Comparison of ENCODE assay signal across 9 mouse cellular contexts in genomic region chr4:99626047-99626844, GRCm38 (mm10). TPM values are rescaled to one million over a fixed set of nuclear protein-coding genes. Genes with fewer than 3 reads are reported as not detected.
DNase-seq lines count a peak whose midpoint lies in the region; ATAC-seq lines count a peak whose summit lies in the region.
"Had no signal": no experiment of that assay in that cellular context is flagged by ENCODE, and none has a peak within 500 bp of the region (broad histone marks: within the 10 kb centered on the region; RNA-seq: fewer than 3 reads in every experiment).

No protein-coding gene starts in this region.

- peaks cover 6% of the 10 kb centered on the region; the same call in 1 of the 2 replicates for H3K27me3 ChIP-seq in kidney, embryonic 15.5 days
- H3K27me3 ChIP-seq in forebrain, embryonic 14.5 days (replicated peaks; ENCODE audit: control insufficient read depth, insufficient read depth, low read length): 0 out of 2 replicates have a peak, but pooled peaks cover 8% of the 10 kb centered on the region
- H3K27me3 ChIP-seq in limb, embryonic 11.5 days (ENCODE audit: control insufficient read depth, insufficient read depth, low read length): no peaks in the 10 kb centered on the region
- peaks cover 22% of the 10 kb centered on the region for H3K27me3 ChIP-seq in neural tube, embryonic 13.5 days

- no peak for DNase-seq in kidney, adult 18-20 months
- DNase-seq in forebrain, embryonic 14.5 days (ENCODE audit: low spot score): peak; percentile 67
- peak; percentile 32 for DNase-seq in limb, embryonic 11.5 days (ENCODE audit: low spot score)
- no peak for DNase-seq in layer of hippocampus, adult 11-12 months (ENCODE audit: low spot score)
- no peak for DNase-seq in cerebellum, adult 9-11 months
- DNase-seq in thymus, postnatal 14 days: no peak

- peak overlapping the region; percentile 43 for H3K4me2 ChIP-seq in kidney, embryonic 15.5 days
- peak overlapping the region; percentile 37 for H3K4me2 ChIP-seq in forebrain, embryonic 14.5 days (ENCODE audit: low read length)
- peak overlapping the region; percentile 10; the same call in 1 of the 2 replicates for H3K4me2 ChIP-seq in limb, embryonic 11.5 days (ENCODE audit: low read depth, severe bottlenecking)
- H3K4me2 ChIP-seq in neural tube, embryonic 13.5 days: peak overlapping the region; percentile 46

- H3K9ac ChIP-seq in kidney, embryonic 15.5 days: no peak overlapping the region
- H3K9ac ChIP-seq in forebrain, embryonic 14.5 days (ENCODE audit: low read length): no peak overlapping the region
- H3K9ac ChIP-seq in limb, embryonic 11.5 days (ENCODE audit: low read length): no peak overlapping the region
- no peak overlapping the region for H3K9ac ChIP-seq in neural tube, embryonic 13.5 days

- H3K4me1 ChIP-seq in kidney, embryonic 15.5 days: peaks cover 3% of the 10 kb centered on the region; the same call in 1 of the 2 replicates
- H3K4me1 ChIP-seq in forebrain, embryonic 14.5 days (ENCODE audit: control insufficient read depth, insufficient read depth, low read length): 0 out of 2 replicates have a peak, but pooled peaks cover 3% of the 10 kb centered on the region
- no peaks in the 10 kb centered on the region for H3K4me1 ChIP-seq in limb, embryonic 11.5 days (ENCODE audit: control insufficient read depth, insufficient read depth, low read length)
- peaks cover 5% of the 10 kb centered on the region; the same call in 1 of the 2 replicates for H3K4me1 ChIP-seq in neural tube, embryonic 13.5 days (replicated peaks)

- no peaks in the 10 kb centered on the region for H3K9me3 ChIP-seq in kidney, embryonic 15.5 days (replicated peaks)
- H3K9me3 ChIP-seq in forebrain, embryonic 14.5 days (replicated peaks; ENCODE audit: control insufficient read depth, low read length): no peaks in the 10 kb centered on the region
- no peaks in the 10 kb centered on the region for H3K9me3 ChIP-seq in limb, embryonic 11.5 days (ENCODE audit: control insufficient read depth, low read length)
- H3K9me3 ChIP-seq in neural tube, embryonic 13.5 days: no peaks in the 10 kb centered on the region

- H3K4me3 ChIP-seq in kidney, embryonic 15.5 days (replicated peaks): no peak overlapping the region
- H3K4me3 ChIP-seq in forebrain, embryonic 14.5 days (ENCODE audit: low read depth, low read length): no peak overlapping the region
- no peak overlapping the region for H3K4me3 ChIP-seq in limb, embryonic 11.5 days (ENCODE audit: low read depth, low read length)
- no peak overlapping the region for H3K4me3 ChIP-seq in neural tube, embryonic 13.5 days

- H3K27ac ChIP-seq in kidney, embryonic 15.5 days: no peak overlapping the region
- no peak overlapping the region for H3K27ac ChIP-seq in forebrain, embryonic 14.5 days (ENCODE audit: low read depth, low read length)
- no peak overlapping the region for H3K27ac ChIP-seq in limb, embryonic 11.5 days (replicated peaks; ENCODE audit: low read depth, low read length)
- no peak overlapping the region for H3K27ac ChIP-seq in neural tube, embryonic 13.5 days (replicated peaks)

- ATAC-seq in kidney, embryonic 15.5 days (replicated peaks; ENCODE audit: low FRiP score): no peak
- ATAC-seq in forebrain, embryonic 14.5 days: peak; percentile 60; the same call in 1 of the 2 replicates
- no peak for ATAC-seq in limb, embryonic 11.5 days (ENCODE audit: insufficient number of reproducible peaks, low FRiP score, low TSS enrichment, low read depth)
- no peak for ATAC-seq in neural tube, embryonic 13.5 days (ENCODE audit: low read depth)

- no peaks in the 10 kb centered on the region for H3K36me3 ChIP-seq in kidney, embryonic 15.5 days
- no peaks in the 10 kb centered on the region for H3K36me3 ChIP-seq in forebrain, embryonic 14.5 days (ENCODE audit: control insufficient read depth, insufficient read depth, low read length)
- H3K36me3 ChIP-seq in limb, embryonic 11.5 days (ENCODE audit: control insufficient read depth, insufficient read depth, low read length): no peaks in the 10 kb centered on the region
- no peaks in the 10 kb centered on the region for H3K36me3 ChIP-seq in neural tube, embryonic 13.5 days
- H3K36me3 ChIP-seq: G1E had no signal

- WGBS in kidney, embryonic 15.5 days: 16% methylated on average over 20 of the region's 24 CpGs
- WGBS in forebrain, embryonic 14.5 days: 8% methylated on average over 21 of the region's 24 CpGs
- 12% methylated on average over 23 of the region's 24 CpGs for WGBS in limb, embryonic 11.5 days
- 9% methylated on average over 20 of the region's 24 CpGs for WGBS in neural tube, embryonic 13.5 days

RNA-seq across cellular contexts. Expression of gene Foxd3, which starts 29.9 kb away (rescaled TPM):
- 0.15 and 0.17 TPM in 2 replicates for polyA plus RNA-seq in kidney, embryonic 15.5 days (2015; fragmentation: Nextera tagmentation; extraction: Ambion mirVana)
- polyA plus RNA-seq in forebrain, embryonic 14.5 days (2014; fragmentation: Nextera tagmentation; extraction: Ambion mirVana): 0.12 TPM in 1 of 2 replicates, not detected in the other
- polyA plus RNA-seq in limb, embryonic 11.5 days (2014; fragmentation: Nextera tagmentation; extraction: Ambion mirVana): 0.21 and 0.44 TPM in 2 replicates
- 3.7 and 3.8 TPM in 2 replicates for polyA plus RNA-seq in neural tube, embryonic 13.5 days (2015; fragmentation: Nextera tagmentation; extraction: Ambion mirVana)
- polyA plus RNA-seq: G1E had no signal

Comparison
In these comparisons a context has a peak if more than half of its experiments do, and no peak if none do; other contexts are left out.
1. DNase-seq: peak in forebrain, embryonic 14.5 days (single experiment) and limb, embryonic 11.5 days (single experiment); none in kidney, adult 18-20 months (single experiment), layer of hippocampus, adult 11-12 months (single experiment), cerebellum, adult 9-11 months (single experiment) and thymus, postnatal 14 days (single experiment).
2. Peak in every context shown above with its lines, with median percentiles within 50 percentile points of each other: H3K4me2 ChIP-seq.